Mouse (Mus musculus) forebrain, embryonic 11.5 days (tissue): ENCODE measurements around the gene Cideb. TPM values are rescaled to one million over a fixed set of nuclear protein-coding genes. Genes with fewer than 3 reads are reported as not detected.
"Not testable (repeated sequence)": the region's sequence is repeated elsewhere in the genome, so short reads cannot be mapped to it uniquely, and the experiment has no call there.

Experiments used
- ATAC-seq: fragments of 200-750 bp; cut with Nextera tagmentation; replicated peaks from 2 replicates; pipeline ENCODE4 v1.8.0; 2017; ENCODE audit warnings: moderate TSS enrichment; ENCODE audit not compliant: low FRiP score
- DNase-seq: peaks from one replicate; pipeline ENCODE4 v3.0.0-alpha.2; 2017; ENCODE audit warnings: low spot score
- H3K27ac ChIP-seq: fragments of 300-500 bp; sonication (generic); 2 replicates; pipeline ENCODE4 v1.5.1; 2014; ENCODE audit warnings: low read depth, low read length
- H3K27me3 ChIP-seq: fragments of 300-500 bp; sonication (generic); 2 replicates; pipeline ENCODE4 v1.6.1; 2014; ENCODE audit warnings: mild to moderate bottlenecking, low read length, mixed read lengths; ENCODE audit not compliant: control insufficient read depth, insufficient read depth
- H3K36me3 ChIP-seq: fragments of 300-500 bp; sonication (generic); 2 replicates; pipeline ENCODE4 v1.6.1; 2014; ENCODE audit warnings: mild to moderate bottlenecking, low read length, moderate library complexity, mixed read lengths; ENCODE audit not compliant: control insufficient read depth, insufficient read depth
- H3K4me1 ChIP-seq: fragments of 300-500 bp; sonication (generic); replicated peaks from 2 replicates; pipeline ENCODE4 v1.6.1; 2014; ENCODE audit warnings: low read length, mixed read lengths; ENCODE audit not compliant: control insufficient read depth, insufficient read depth
- H3K4me2 ChIP-seq: fragments of 300-500 bp; sonication (generic); 2 replicates; pipeline ENCODE4 v1.6.1; 2014; ENCODE audit warnings: low read depth, mild to moderate bottlenecking, low read length, moderate library complexity, mixed read lengths; ENCODE audit not compliant: severe bottlenecking
- H3K4me3 ChIP-seq: fragments of 300-500 bp; sonication (generic); 2 replicates; pipeline ENCODE4 v1.5.1; 2014; ENCODE audit warnings: low read depth, low read length
- H3K9ac ChIP-seq: fragments of 300-500 bp; sonication (generic); 2 replicates; pipeline ENCODE4 v1.6.1; 2014; ENCODE audit warnings: low read length
- H3K9me3 ChIP-seq: fragments of 300-500 bp; sonication (generic); 2 replicates; pipeline ENCODE4 v1.6.1; 2016; ENCODE audit warnings: low read length, mixed read lengths; ENCODE audit not compliant: control insufficient read depth
- WGBS: fragments of 180-500 bp; shearing (Covaris S2); extraction: QIAGEN DNeasy Blood & Tissue Kit; methylation state at CpG from one replicate; pipeline ENCODE4 v1.1.7; 2014; 5-methylcytosine and 5-hydroxymethylcytosine counted together
- polyA plus RNA-seq: library from polyadenylated mRNA; unstranded; fragments of >200 nt; fragmentation: Nextera tagmentation; extraction: Ambion mirVana; gene quantifications from 2 replicates; pipeline ENCODE4 v1.2.1, GENCODE M21; 2014

Gene Cideb
- polyA plus RNA-seq, 1 experiment from 2014 or later = not detected

- Histone ChIP-seq H3K4me2 (peak overlapping the region; percentile 36; the same call in 1 of the 2 replicates), H3K27me3 (peaks cover 39% of the 10 kb centered on the region)
- 1% methylated on average over 6 of the region's 6 CpGs for WGBS
- not testable (repeated sequence) for ATAC-seq, H3K36me3 ChIP-seq, H3K27ac ChIP-seq, H3K4me3 ChIP-seq, H3K9ac ChIP-seq, H3K4me1 ChIP-seq, H3K9me3 ChIP-seq
- peak; percentile 91 for DNase-seq
Measured at GRCm38 (mm10) chr14:55760156-55760555, 1.9 kb upstream of the Cideb start.

DNA sequence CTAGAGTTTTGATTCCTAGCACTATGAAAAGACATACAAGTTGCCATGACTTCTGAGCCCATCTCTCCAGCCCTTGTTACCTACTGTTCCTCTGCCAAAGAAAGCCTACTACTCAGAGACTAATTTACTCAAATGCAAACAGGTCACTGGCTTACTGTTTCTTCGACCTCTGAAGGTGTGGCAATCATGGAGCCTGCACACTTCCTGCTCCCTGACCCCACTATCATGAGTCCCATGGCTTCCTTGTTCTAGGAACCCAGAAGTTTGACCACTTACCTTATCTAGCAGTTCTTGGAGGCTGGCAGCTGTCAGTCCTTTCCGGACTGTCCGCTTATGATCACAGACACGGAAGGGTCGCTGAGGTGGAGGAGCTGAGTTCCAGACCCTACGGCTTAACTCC is 692 bp downstream of the Cideb start:
- Histone ChIP-seq H3K27ac (no peak overlapping the region), H3K4me2 (no peak overlapping the region), H3K4me1 (peaks cover 6% of the 10 kb centered on the region; the same call in 1 of the 2 replicates), H3K4me3 (no peak overlapping the region), H3K27me3 (peaks cover 19% of the 10 kb centered on the region), H3K9me3 (no peaks in the 10 kb centered on the region), H3K36me3 (peaks cover 13% of the 10 kb centered on the region; the same call in 1 of the 2 replicates), H3K9ac (no peak overlapping the region)
- DNase-seq (no peak), ATAC-seq (no peak)
- WGBS = 88% methylated on average over 6 of the region's 6 CpGs

- 91% methylated on average over 10 of the region's 10 CpGs for WGBS
- ATAC-seq (no peak), DNase-seq (no peak)
- Histone ChIP-seq H3K36me3 (peaks cover 2% of the 10 kb centered on the region; the same call in 1 of the 2 replicates), H3K9me3 (no peaks in the 10 kb centered on the region), H3K4me2 (no peak overlapping the region), H3K27ac (no peak overlapping the region), H3K4me3 (0 out of 2 replicates have a peak overlapping the region, but pooled peaks have one; percentile 92), H3K27me3 (no peaks in the 10 kb centered on the region), H3K9ac (no peak overlapping the region), H3K4me1 (peaks cover 9% of the 10 kb centered on the region; the same call in 1 of the 2 replicates)
Measured at GRCm38 (mm10) chr14:55747051-55747847, 11.0 kb downstream of the Cideb start.

DNA sequence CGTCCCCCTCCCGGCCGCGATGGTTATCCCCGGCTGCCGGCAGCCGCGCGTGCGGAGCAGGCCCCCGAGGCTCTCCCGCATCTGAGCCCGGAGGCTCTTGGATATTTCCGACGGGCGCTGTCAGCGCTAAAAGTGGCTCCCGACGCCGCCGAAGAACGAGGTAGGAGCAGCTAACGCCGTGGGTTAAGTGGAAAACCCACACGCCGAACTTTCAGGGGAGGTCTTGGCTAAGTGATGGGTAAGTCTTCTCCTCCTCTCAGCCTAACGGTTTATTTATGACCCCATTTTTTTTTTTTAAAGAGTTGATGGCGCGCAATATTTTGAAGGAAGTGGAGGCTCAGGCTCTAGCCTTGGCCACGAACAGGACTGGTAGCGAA is 12.4 kb downstream of the Cideb start:
- H3K4me3 ChIP-seq = peak overlapping the region; percentile 92
- H3K4me2 ChIP-seq = peak overlapping the region; percentile 96
- peaks cover 2% of the 10 kb centered on the region; the same call in 1 of the 2 replicates for H3K36me3 ChIP-seq
- no peak overlapping the region for H3K27ac ChIP-seq
- H3K9me3 ChIP-seq = no peaks in the 10 kb centered on the region
- DNase-seq (no peak), ATAC-seq (no peak)
- peak overlapping the region; percentile 85 for H3K9ac ChIP-seq
- H3K27me3 ChIP-seq = no peaks in the 10 kb centered on the region
- under 1% methylated on average over 29 of the region's 31 CpGs for WGBS
- peaks cover 9% of the 10 kb centered on the region; the same call in 1 of the 2 replicates for H3K4me1 ChIP-seq

- Histone ChIP-seq H3K4me1 (peaks cover 9% of the 10 kb centered on the region; the same call in 1 of the 2 replicates), H3K27me3 (no peaks in the 10 kb centered on the region), H3K4me3 (peak within 1 kb of the TSS; percentile 92), H3K36me3 (peaks cover 2% of the 10 kb centered on the region; the same call in 1 of the 2 replicates), H3K27ac (no peak within 1 kb of the TSS), H3K9ac (peak within 1 kb of the TSS; percentile 85), H3K9me3 (no peaks in the 10 kb centered on the region), H3K4me2 (peak within 1 kb of the TSS; percentile 96)
- WGBS = 2% methylated on average over 47 of the region's 48 CpGs
- DNase-seq = peak; percentile 96
- peak; percentile 88 for ATAC-seq
Measured at GRCm38 (mm10) chr14:55745180-55745860, 12.9 kb downstream of the Cideb start, which contains the start of the genes Dhrs1 and Nop9. Dhrs1 (minus strand) TSS chr14:55745690. Nop9 (plus strand) TSS chr14:55745693.

DNA sequence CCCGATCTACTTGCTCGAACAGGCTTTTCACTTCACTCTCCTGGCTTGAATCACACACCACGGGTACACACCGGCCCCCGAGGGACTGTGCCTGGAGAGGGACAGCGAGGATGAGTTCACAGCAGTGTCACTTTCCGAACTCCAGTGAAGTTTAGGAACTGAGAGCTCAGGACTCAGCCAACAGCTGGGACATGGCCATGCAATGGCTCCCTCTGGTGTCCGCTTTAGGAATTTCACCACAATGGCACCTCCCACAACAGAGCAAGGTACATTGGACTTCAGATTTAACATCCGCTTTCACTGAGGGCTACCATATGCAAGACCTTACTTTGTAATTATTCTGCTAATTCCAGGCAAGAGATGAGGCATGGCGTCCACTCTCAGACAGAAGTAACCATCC is 14.5 kb downstream of the Cideb start:
- H3K4me2 ChIP-seq = no peak overlapping the region
- 22% methylated on average over 10 of the region's 10 CpGs for WGBS
- peak; percentile 91 for DNase-seq
- ATAC-seq = peak; percentile 53; the same call in 1 of the 2 replicates
- no peaks in the 10 kb centered on the region for H3K9me3 ChIP-seq
- H3K36me3 ChIP-seq = no peaks in the 10 kb centered on the region; the same call in 1 of the 2 replicates
- no peak overlapping the region for H3K4me3 ChIP-seq
- H3K4me1 ChIP-seq = peaks cover 9% of the 10 kb centered on the region; the same call in 1 of the 2 replicates
- H3K27me3 ChIP-seq = no peaks in the 10 kb centered on the region
- H3K27ac ChIP-seq = no peak overlapping the region
- no peak overlapping the region for H3K9ac ChIP-seq

DNA sequence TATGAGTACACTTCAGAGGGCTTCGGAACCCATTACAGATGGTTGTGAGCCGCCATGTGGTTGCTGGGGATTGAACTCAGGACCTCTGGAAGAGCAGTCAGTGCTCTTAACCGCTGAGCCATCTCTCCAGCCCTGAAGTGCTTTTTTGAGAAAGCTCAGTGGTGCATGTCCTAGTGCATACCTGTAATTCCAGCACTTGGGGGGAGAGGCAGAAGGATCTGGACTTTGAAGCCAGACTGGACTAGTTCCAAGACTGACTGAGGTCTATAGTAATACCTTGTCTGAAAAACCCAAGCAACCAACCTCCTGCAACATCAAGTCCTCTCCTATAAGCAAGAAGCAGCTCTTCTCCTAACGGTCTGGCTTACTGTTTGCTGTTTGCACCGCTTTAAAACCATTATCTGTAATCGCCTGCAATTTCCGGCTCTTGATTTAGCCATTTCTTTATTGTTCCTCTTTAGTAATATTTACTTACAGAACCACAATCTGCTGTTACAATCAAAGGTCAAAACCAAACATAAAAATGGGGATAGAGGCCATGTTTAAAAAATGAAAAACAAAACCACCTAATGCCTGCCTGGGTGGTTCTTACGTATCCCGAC is 21.1 kb downstream of the Cideb start:
- WGBS = 89% methylated on average over 9 of the region's 9 CpGs

DNA sequence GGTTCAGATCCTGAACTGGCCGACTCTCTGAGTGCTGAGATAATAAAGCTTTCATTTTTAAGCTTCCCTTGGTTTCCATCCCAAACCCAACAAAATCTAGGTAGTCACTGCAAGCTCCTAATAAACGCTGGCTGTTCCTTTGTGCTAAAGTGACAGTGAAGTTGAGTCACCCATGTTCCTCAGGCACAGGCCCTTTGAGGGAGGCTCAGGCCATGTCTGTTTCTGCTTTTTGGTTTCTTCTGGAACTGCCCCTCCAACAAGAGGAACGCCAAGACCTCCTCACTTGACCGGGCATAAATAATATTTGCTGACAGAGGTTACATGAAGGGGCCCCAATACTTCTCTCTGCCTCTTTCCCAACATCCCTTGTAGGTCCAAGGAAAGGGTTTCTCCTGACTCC is 22.5 kb downstream of the Cideb start:
- ATAC-seq (no peak), DNase-seq (no peak)

More for the DNA sequence above, 21.1 kb downstream of the Cideb start:
- DNase-seq (no peak), ATAC-seq (no peak)
- Histone ChIP-seq H3K4me3 (no peak overlapping the region), H3K4me1 (no peaks in the 10 kb centered on the region), H3K27me3 (no peaks in the 10 kb centered on the region), H3K27ac (no peak overlapping the region), H3K36me3 (no peaks in the 10 kb centered on the region), H3K9me3 (no peaks in the 10 kb centered on the region), H3K9ac (no peak overlapping the region), H3K4me2 (no peak overlapping the region)

More for the DNA sequence above, 22.5 kb downstream of the Cideb start:
- H3K4me1 ChIP-seq = no peaks in the 10 kb centered on the region
- no peak overlapping the region for H3K9ac ChIP-seq
- 81% methylated on average over 4 of the region's 4 CpGs for WGBS
- H3K36me3 ChIP-seq = no peaks in the 10 kb centered on the region
- H3K9me3 ChIP-seq = no peaks in the 10 kb centered on the region
- no peaks in the 10 kb centered on the region for H3K27me3 ChIP-seq
- no peak overlapping the region for H3K27ac ChIP-seq
- no peak overlapping the region for H3K4me2 ChIP-seq
- no peak overlapping the region for H3K4me3 ChIP-seq
